Mouse (Mus musculus) cerebellum, adult 18-20 months (tissue): Measurements from ENCODE around the gene Gnai3.

Source experiments
- DNase-seq, 2 experiments: peaks; one replicate each; pipeline ENCODE4 v3.0.0; 2021

Gnai3 gene

DNA sequence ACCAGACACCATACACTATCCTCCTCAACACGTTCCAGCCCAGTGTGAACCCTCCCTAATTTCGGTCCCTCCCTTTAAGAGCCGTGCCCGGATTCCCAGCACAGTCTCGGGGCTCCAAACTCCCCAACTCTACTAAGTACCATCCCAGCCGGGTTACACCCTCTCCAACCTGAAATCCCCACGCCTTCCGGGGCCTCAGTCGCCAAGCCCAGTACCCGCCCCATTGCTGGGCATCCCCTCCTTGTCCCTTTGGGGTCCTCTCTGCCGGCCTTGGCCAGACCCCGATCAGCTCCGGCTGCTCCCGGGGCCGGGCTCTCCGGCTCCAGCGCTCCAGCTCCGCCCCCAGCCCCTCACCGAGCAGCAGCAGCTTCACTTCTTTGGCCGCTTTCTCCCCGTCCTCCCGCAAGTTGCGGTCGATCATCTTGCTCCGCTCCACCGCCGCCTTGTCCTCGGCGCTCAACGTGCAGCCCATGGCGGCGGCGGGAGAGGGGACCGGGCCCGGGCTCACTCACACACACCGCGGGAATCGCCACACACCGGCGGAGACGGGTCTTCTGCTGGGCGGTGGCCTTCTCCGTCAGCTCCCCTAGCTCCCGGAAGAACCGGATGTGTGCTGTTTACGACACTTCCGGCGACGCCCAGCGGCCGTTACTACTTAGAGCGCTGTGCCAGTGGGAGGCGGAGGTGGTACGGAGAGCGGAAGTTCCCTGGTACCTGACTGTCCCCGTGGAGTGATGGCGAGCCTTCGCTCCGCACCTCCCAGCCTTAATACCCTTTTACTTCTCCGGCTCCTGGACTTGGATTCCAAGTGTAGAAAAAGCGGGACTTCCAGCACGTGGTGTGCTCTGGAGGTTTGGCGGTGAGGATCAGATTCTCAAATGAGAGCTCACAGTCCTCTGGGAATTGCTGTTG is at the start of gene Gnai3:
Gnai3 (minus strand) TSS at position 613 of the 912 bp plus-strand sequence.
- peak; percentile 90 to 93 for DNase-seq

DNA sequence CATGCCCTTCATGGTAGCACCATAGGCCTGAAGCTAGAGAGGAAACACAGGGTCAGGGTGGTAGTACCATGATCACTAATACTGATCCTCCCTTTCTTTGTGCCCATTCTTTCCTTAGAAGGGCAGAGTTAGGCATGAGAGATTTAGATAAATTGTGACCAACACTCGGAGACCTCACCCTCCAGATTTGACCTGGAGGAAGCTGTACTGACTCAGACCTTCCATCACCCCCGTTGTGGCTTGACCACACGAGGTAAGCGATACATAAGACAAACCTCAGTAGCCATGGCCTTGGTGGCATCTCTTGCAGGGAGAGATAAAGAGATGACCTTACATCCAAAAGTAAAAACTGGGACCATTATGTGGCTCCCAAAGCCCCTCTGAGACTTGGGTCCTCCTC is 49.3 kb upstream of the Gnai3 start:
- no peak for DNase-seq

GRCm38 (mm10) chr3:108193686-108194085 is 47.7 kb upstream of the Gnai3 start:
- no peak for DNase-seq

GRCm38 (mm10) chr3:108189897-108190296 is 44.0 kb upstream of the Gnai3 start:
- DNase-seq, result peak in 1 of 2 experiments; percentile 20

DNA sequence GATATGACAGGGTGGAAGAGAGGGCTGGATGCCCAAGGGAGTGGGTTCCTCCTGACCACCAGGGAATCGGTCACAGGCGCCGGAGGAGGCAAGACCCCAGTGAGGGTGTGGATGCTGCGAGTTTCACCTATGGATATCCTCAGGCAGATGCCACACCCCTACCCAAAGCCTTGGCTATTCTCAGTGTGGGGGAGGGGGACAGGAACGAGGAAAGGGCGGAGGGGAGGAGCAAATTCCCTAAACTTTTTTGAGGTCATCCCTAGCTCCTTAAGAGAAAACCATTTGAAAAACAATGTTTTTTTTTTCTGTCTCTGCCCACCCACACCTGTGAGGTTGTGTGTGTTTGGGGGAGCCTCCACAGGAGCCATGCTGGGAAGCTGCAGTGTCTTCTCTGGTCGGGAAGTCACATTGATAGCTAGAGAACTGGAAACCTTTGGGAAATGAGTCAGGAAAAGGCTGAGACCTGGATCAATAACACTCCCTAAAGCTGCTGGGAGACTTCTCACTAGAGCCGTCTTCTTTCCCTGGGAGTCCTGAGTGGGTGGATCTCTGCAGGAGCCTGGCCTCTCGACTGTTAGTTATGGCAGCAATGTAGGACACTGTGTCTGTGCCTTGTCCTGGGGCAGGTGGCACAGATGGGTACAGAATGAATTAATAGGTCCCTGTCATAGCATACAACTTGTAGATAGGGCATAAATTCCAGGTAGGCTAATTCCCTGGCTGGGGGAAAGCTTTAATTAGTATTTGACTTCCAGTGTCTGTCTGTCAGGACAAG is 43.0 kb upstream of the Gnai3 start:
- peak; percentile 56 to 60 for DNase-seq

DNA sequence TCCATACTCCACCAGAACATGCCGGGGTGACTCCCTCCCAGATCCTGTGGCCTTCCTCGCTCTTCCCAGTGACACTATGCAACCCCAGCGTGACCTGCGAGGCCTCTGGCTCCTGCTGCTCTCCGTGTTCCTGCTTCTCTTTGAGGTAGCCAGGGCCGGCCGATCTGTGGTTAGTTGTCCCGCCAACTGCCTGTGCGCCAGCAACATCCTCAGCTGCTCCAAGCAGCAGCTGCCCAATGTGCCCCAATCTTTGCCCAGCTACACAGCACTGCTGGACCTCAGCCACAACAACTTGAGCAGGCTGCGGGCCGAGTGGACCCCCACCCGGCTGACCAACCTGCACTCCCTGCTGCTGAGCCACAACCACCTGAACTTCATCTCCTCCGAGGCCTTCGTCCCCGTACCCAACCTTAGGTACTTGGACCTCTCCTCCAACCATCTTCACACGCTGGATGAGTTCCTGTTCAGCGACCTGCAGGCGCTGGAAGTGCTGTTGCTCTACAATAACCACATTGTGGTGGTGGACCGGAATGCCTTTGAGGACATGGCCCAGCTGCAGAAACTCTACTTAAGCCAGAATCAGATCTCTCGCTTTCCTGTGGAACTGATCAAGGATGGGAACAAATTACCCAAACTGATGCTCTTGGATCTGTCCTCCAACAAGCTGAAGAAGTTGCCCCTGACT is 41.3 kb upstream of the Gnai3 start:
- peak in 1 of 2 experiments; percentile 30 for DNase-seq

DNA sequence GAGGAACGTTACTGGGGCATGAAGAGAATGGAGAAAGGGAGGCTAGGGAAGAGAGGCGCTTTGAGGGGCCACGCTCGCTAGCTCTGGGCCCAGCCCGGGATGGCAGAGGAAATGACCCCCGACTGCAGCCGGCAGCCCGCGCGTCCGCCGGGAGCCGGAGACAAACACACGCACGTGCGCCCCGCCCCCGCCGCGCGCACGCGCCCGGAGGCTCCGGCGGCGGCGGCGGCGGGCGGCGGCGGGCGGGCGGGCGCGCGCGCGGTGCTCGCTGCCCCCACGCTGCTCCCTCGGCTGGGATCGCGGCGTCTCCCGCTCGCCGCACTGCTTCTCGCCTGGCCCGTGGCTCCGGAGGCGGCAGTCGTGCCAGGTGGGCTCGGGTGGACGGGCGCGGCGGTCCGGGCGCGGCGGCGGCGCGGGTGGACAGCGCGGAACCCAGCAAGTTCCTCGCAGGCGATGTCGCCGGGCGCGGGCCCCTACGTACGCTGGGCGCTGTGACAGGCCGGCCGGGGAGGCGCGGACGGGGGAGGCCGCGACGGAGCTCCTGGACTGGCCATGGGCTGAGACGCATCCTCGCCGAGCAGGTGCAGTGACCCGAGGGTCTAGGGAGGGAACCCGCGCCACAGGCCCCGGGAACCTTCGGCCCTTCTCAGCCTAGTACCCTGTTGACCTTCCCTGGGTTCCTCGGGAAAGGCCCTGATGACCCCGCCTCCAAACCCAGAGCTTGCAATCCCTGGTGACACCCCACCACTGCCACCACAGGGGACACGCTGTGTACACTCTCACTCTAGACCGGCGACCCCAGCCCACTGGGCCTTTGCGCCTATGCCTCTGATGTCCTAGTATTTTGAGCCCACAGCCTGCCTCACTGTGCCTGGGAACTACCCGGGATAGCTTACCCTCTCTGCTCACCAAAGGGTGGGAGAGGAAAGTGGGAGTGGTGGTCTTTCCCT is 40.4 kb upstream of the Gnai3 start, which contains the start of gene Amigo1:
Amigo1 (plus strand) TSS at position 238 of the 950 bp plus-strand sequence.
- DNase-seq, result peak; percentile 61 to 82

DNA sequence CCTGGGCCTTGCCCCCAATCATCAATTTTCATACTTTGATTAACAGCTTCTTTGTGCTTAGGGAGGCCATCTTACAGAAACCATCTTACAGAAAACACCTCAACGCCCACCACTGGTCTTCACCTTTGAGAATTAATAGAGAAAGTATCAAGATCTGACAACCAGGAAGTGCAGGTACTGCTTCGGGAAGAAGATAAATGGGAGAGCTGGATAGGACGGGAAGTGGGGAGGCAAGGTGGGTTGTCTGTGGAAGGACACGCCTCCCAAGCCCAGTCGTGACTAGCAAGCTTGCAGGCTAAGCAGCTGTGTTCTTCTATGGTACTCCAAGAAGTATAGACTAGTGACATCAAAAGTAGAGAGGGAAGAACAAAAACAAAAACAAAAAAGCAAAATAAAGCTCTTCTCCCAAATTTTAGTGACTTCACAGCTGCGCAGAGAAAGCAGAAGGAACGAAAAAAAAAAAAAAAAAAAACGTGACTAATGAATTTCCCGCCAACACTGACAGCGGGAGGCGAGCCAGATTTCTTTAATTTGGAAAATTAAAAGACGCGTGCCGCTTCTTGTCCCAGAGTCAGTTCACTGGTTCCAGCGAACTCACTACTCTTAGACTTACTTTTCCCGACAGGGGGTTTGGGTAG is 39.6 kb upstream of the Gnai3 start:
- DNase-seq, result no peak

GRCm38 (mm10) chr3:108184742-108185141 is 38.8 kb upstream of the Gnai3 start:
- DNase-seq, result no peak

DNA sequence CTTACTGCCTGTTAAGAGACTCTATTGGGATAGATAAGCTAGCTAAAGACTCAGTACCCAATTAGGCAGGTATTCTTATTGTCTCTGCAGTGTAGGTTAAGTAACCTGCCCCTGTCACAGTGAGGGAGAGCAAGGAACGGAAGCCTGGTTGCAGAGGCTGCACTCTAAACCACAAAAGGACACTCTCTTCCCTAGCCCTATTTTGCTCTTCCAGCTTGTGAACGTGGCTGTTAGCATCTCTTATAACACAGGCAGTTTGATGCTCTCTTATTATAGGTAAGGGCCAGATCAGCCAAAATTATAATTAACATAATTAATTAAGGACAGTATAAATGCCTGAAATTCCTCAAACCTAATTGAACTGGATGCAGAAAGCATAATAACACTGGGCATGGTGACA is 34.6 kb upstream of the Gnai3 start:
- DNase-seq, result no peak

DNA sequence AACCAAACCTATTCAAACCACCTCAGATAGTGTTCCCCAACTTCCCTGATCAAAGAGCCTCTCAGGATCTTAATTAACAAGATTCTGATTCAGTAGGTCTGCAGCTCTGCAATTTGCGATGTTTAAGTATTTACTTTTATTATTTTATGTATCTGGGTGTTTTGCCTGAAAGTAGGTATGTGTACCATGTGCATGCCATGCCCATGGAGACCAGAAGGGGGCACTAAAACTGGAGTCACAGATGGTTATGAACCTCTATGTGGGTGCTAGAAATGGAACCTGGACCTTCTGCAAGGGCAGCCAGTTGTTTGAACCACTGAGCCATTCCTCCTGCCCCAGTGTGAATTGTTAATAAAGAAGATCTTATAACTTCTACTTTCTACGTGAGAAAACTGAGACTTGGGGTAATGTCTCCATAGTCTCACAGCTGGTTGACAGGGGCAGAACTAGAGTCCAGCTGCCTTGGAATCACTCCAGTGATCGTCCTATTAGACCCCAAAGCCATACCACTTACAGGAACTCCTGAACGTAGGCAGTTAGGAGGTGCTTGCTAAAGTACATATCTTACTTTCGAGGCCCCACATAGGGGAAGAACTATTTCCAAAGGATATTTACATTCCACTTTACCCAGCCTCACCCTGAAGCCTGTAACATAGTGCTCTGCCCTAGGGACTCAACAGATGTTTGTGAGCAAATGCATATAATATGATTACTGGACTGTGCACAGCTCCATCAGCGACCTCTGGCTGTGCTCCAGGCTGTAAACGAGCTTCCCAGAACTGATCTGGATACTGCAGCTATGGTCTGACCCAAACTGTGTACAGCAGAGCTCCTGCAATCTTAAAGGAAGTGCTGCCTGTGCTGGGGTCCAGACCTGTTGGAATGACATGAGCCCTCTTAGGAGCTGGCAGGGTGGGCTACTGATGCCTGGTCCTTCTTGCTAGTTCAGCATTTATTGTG is 33.1 kb upstream of the Gnai3 start:
- DNase-seq, result no peak

DNA sequence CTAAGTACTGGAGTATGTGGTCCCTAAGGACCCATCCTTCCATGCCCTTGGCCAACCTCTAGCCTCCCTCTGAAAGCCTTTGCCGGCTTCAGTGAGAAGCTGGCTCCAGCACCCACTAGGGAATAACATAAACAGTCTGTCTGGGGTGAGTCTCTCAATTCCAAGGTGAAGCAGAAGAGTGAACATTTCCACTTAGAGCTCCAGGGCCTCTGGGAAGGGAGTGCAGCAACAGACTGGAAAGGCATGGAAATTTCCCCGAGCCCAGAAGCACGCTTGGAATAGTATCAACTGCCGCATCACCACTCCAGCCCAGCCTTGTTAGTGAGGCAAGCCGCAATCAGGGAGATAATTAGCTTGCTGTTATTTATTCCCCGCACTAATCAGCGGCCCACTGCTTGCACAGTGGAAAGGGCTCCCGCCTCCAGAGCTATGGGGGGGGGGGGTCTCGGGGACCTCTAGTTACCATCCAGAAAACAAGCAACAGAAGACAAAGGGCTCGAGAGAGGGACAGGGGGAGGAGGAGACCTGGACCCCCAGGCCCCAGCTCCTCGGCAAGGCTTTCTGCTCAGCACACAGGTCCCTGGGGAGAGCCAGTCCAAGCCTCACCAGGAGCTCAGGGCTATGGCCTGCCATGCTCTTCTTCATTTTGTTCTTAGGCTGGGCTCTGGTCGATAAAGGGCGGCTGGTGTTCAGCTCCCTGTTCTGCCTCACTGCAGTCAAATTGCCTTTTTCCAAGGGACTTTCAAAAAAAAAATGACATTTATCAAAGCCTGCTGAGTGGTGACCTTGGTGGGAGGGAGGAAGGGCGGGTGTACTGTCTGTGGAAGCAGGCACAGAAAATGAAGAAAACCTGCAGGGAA is 29.0 kb upstream of the Gnai3 start:
- DNase-seq, result peak; percentile 53 to 62

DNA sequence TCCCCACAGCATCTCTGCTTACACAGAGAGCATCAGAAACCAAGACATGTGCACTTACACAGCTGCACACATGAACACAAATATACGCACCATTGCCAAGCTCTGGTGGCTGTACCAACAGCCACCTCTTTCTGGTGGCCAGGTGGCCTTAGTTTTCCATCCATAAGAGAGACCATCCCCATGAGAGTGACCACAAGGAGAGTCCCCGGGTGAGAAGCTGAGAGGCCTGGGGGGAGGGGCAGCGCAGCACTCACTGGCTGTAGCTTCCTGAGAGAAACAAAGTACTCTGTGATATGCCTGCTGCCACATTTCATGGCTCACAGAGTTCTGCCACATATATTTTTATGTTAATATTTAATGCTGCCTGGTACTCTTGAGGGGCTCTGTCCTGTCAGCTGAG is 23.3 kb upstream of the Gnai3 start:
- no peak for DNase-seq

DNA sequence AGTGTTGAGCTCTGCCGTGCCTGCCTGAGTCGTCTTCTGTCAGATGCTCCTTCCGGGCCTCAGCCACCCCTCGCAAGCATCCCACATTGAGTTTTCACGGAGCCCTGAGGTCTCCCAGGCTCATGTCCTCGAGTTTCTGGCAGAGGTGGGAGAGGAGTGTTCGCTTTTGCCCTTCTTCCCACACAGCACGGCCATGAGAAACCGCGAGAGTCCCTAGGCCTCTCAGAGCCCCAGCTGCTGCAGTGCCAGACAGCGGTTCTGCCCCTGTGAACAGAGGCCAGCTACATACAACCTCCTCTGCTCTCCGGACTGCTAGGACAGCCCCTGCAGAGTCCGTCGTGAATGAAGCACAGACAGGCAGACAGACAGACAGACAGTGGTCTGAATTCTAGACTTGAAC is 21.6 kb upstream of the Gnai3 start:
- no peak for DNase-seq

DNA sequence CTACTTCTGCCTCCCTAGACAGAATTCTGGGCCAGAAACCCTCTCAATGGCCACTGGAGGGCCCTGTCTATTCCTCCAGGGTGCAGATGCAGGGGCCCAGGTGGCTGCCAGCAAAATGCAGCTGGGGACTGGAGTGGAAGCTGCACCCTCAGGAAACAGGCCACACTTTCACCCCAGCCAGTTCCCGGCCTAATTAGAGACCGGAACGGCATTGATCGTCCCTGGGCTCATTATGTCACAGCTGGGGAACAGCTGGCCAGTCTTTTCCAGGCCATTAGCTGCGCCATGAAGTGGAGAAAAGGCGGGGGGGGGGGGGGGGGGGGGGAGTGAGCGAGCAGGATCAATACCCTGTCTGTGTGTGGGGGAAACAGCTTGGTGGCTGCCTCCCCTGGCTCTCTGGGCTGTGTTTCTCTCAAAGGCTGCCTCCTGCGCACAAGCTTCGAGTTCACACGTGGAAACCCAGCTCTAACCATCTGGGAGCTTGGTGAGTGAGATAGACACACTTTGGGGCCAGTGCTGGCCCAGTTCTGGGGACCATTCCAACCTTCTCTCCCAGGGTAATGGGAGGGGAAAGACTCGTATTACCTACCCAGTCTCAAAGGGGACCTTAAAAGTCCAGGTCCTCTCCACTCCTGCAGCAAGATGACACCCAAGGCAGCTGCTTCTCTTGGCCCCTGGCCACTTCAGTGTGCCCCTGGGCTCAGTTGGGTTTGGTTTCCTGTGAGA is 20.7 kb upstream of the Gnai3 start:
- no peak for DNase-seq

- no peak for DNase-seq
Observed at GRCm38 (mm10) chr3:108165532-108166315, 19.8 kb upstream of the Gnai3 start.

DNA sequence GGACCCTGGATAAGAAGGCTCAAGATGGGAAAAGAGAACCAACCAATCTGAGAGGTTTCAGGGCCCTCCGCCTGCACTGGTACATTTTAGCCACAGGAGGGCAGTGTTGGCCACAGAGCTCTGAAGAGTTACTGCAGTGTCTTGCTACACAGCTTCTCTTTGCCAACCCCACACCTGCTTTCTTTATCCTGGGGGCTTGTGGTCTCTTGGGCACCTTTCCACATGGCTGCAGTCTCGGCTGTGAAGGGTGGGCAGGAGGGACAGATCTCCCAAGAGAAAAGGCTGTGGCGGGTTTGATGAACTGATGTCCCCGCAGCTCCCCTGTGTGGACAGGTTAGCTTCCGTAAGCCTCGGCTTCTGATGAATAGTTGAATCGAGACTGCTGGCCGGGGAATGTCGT is 18.9 kb upstream of the Gnai3 start:
- DNase-seq, result peak; percentile 84 to 88

GRCm38 (mm10) chr3:108164091-108164490 is 18.1 kb upstream of the Gnai3 start:
- no peak for DNase-seq
